In genomic region chr10:9165598-9165997, GRCm38 (mm10) we compare ENCODE assay signal across 15 mouse cellular contexts.
DNase-seq lines count a peak whose midpoint lies in the region; ATAC-seq and TF ChIP-seq lines count a peak whose summit lies in the region.
"Had no signal": no experiment of that assay in that cellular context is flagged by ENCODE, and none has a peak within 500 bp of the region (broad histone marks: within the 10 kb centered on the region; RNA-seq: fewer than 3 reads in every experiment).

No protein-coding gene starts in this region.

- TF ChIP-seq CTCF in gastrocnemius, adult 2 months (IDR thresholded peaks at IDR 0.05), result no peak

- no peak overlapping the region for H3K4me3 ChIP-seq in forebrain, embryonic 12.5 days (replicated peaks)
- peak overlapping the region; percentile 13 for H3K4me3 ChIP-seq in hindbrain, embryonic 15.5 days
- no peak overlapping the region for H3K4me3 ChIP-seq in neural tube, embryonic 14.5 days (ENCODE audit: low read depth, low read length)
- no peak overlapping the region for H3K4me3 ChIP-seq in gastrocnemius, adult 2 months
- H3K4me3 ChIP-seq: embryonic facial prominence, embryonic 10.5 days; liver, embryonic 13.5 days had no signal

- no peak overlapping the region for H3K9ac ChIP-seq in forebrain, embryonic 12.5 days
- H3K9ac ChIP-seq in hindbrain, embryonic 15.5 days, result no peak overlapping the region; the same call in 1 of the 2 replicates
- no peak overlapping the region for H3K9ac ChIP-seq in neural tube, embryonic 14.5 days (replicated peaks; ENCODE audit: low read depth, low read length)
- H3K9ac ChIP-seq: liver, embryonic 13.5 days had no signal

- no peaks in the 10 kb centered on the region for H3K27me3 ChIP-seq in forebrain, embryonic 12.5 days
- no peaks in the 10 kb centered on the region for H3K27me3 ChIP-seq in hindbrain, embryonic 15.5 days
- no peaks in the 10 kb centered on the region for H3K27me3 ChIP-seq in neural tube, embryonic 14.5 days (ENCODE audit: control insufficient read depth, insufficient read depth, low read length)
- H3K27me3 ChIP-seq: liver, embryonic 13.5 days had no signal

- WGBS in forebrain, embryonic 12.5 days, result 65% methylated on average over 12 of the region's 12 CpGs
- 58% methylated on average over 12 of the region's 12 CpGs for WGBS in hindbrain, embryonic 15.5 days
- 69% methylated on average over 12 of the region's 12 CpGs for WGBS in neural tube, embryonic 14.5 days

- DNase-seq in left cerebral cortex, postnatal 25 days (ENCODE audit: low spot score in 2 of 2), result peak; percentile 10 to 19
- no peak for DNase-seq in left cerebral cortex, adult 9 months (ENCODE audit: low spot score in 2 of 2)
- no peak for DNase-seq in gastrocnemius, adult 2 months
- DNase-seq in kidney, adult 11 months, result no peak
- DNase-seq: cerebellum, adult 9-10 months; gastrocnemius, postnatal 25 days; kidney, adult 2 months; liver, embryonic 13.5 days; lung, postnatal 36 days; thymus, postnatal 25 days had no signal

- ATAC-seq in forebrain, embryonic 12.5 days (ENCODE audit: low FRiP score), result peak; percentile 57
- ATAC-seq in hindbrain, embryonic 15.5 days (ENCODE audit: low FRiP score, low read depth), result peak; percentile 28; the same call in 1 of the 2 replicates
- ATAC-seq in neural tube, embryonic 14.5 days (ENCODE audit: low read depth), result no peak
- ATAC-seq: CD4-positive, CD25-positive, alpha-beta regulatory T cell, adult 4 months had no signal

- intact Hi-C loops in left cerebral cortex, postnatal 25 days (cut with DNase I), result no loop called here
- intact Hi-C loops in gastrocnemius, adult 2 months (cut with DNase I), result no loop called here

- peak overlapping the region; percentile 46; the same call in 1 of the 2 replicates for H3K27ac ChIP-seq in forebrain, embryonic 12.5 days
- H3K27ac ChIP-seq in hindbrain, embryonic 15.5 days (replicated peaks), result peak overlapping the region; percentile 53
- peak overlapping the region; percentile 48; the same call in 1 of the 2 replicates for H3K27ac ChIP-seq in neural tube, embryonic 14.5 days (ENCODE audit: low read depth, low read length)
- H3K27ac ChIP-seq in gastrocnemius, adult 2 months, result no peak overlapping the region
- H3K27ac ChIP-seq: embryonic facial prominence, embryonic 10.5 days; liver, embryonic 13.5 days had no signal

- H3K36me3 ChIP-seq in forebrain, embryonic 12.5 days (replicated peaks), result no peaks in the 10 kb centered on the region
- H3K36me3 ChIP-seq in hindbrain, embryonic 15.5 days, result no peaks in the 10 kb centered on the region
- no peaks in the 10 kb centered on the region for H3K36me3 ChIP-seq in neural tube, embryonic 14.5 days (ENCODE audit: control insufficient read depth, insufficient read depth, low read length)
- H3K36me3 ChIP-seq: embryonic facial prominence, embryonic 10.5 days; liver, embryonic 13.5 days had no signal

- peaks cover 9% of the 10 kb centered on the region; the same call in 1 of the 2 replicates for H3K9me3 ChIP-seq in forebrain, embryonic 12.5 days
- H3K9me3 ChIP-seq in hindbrain, embryonic 15.5 days, result no peaks in the 10 kb centered on the region
- H3K9me3 ChIP-seq in neural tube, embryonic 14.5 days (ENCODE audit: control insufficient read depth, low read length), result no peaks in the 10 kb centered on the region

- peaks cover 12% of the 10 kb centered on the region for H3K4me1 ChIP-seq in forebrain, embryonic 12.5 days
- peaks cover 7% of the 10 kb centered on the region; the same call in 1 of the 2 replicates for H3K4me1 ChIP-seq in hindbrain, embryonic 15.5 days (replicated peaks)
- no peaks in the 10 kb centered on the region for H3K4me1 ChIP-seq in neural tube, embryonic 14.5 days (ENCODE audit: control insufficient read depth, insufficient read depth, low read length)
- H3K4me1 ChIP-seq: embryonic facial prominence, embryonic 10.5 days; liver, embryonic 13.5 days had no signal

- peak overlapping the region; percentile 34 for H3K4me2 ChIP-seq in forebrain, embryonic 12.5 days
- H3K4me2 ChIP-seq in hindbrain, embryonic 15.5 days, result peak overlapping the region; percentile 45
- peak overlapping the region; percentile 28 for H3K4me2 ChIP-seq in neural tube, embryonic 14.5 days (ENCODE audit: low read depth, low read length)
- H3K4me2 ChIP-seq: liver, embryonic 13.5 days had no signal

Comparison
In these comparisons a context has a peak if more than half of its experiments do, and no peak if none do; other contexts are left out.
1. DNase-seq: peak in left cerebral cortex, postnatal 25 days (2 of 2); none in left cerebral cortex, adult 9 months (0 of 2), gastrocnemius, adult 2 months (single experiment) and kidney, adult 11 months (single experiment).
2. Peak in every context shown above with its lines, with median percentiles within 50 percentile points of each other: H3K4me2 ChIP-seq.